Mouse (Mus musculus): ENCODE data around the gene Nfs1. TPM values are rescaled to one million over a fixed set of nuclear protein-coding genes. Genes with fewer than 3 reads are reported as not detected.
"Not testable (repeated sequence)": the region's sequence is repeated elsewhere in the genome, so short reads cannot be mapped to it uniquely, and the experiment has no call there.

Nfs1 gene
- polyA plus RNA-seq (2015; fragmentation: Nextera tagmentation; extraction: Ambion mirVana), result 44.5 and 44.7 TPM in 2 replicates

DNA sequence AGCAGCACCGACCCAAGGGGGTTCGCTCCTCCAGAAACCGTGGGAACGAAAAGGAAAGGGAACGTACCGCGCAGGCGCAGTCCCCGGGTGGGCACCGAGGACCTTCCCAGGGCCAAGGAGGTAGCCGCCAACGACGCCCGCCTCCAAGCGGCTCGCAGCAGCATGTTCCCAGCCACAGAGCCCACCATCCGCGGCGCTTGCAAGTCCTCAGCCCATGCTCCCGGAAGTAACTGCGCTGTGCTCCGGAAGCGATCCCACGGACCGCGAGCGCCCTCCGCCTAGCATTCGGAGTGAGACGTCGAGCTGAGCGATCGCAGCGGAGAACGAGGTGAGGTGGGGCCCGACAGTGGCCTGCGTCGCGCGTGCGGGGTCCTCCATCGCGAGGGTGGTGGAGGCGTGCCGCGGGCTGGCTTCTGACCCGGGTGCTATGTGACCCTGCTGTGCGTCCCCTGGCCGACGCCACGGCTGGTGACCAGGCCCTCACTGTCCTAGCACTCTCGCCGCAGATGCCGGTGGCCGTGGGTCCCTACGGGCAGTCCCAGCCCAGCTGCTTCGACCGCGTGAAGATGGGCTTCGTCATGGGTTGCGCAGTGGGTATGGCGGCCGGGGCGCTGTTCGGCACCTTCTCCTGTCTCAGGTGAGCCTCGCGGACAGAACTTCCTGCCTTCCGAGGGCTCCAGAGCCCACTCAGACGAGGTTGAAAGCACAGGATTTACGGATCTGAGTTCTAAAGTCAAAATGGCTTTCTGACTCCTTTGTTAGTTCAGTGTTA is at the start of gene Nfs1, which contains the start of gene Romo1:
TSS of gene Nfs1 (minus strand) at position 234 of the 772 bp plus-strand sequence.
TSS of gene Romo1 (plus strand) at position 87 of the 772 bp plus-strand sequence.
- Histone ChIP-seq H3K36me3 (ENCODE audit: control insufficient read depth, insufficient read depth) (peaks cover 27% of the 10 kb centered on the region), H3K4me1 (ENCODE audit: control insufficient read depth, low read depth, low read length) (peaks cover 10% of the 10 kb centered on the region), H3K27me3 (ENCODE audit: control insufficient read depth, insufficient read depth, low read depth, low read length) (no peaks in the 10 kb centered on the region), H3K4me3 (ENCODE audit: low read depth, low read length) (peak within 1 kb of the TSS; percentile 91), H3K27ac (ENCODE audit: low read length) (peak within 1 kb of the TSS; percentile 92), H3K4me2 (ENCODE audit: low read depth, low read length) (peak within 1 kb of the TSS; percentile 76), H3K9me3 (replicated peaks; ENCODE audit: control insufficient read depth, low read length) (no peaks in the 10 kb centered on the region), H3K9ac (ENCODE audit: low read depth, low read length) (peak within 1 kb of the TSS; percentile 87)
- under 1% methylated on average over 70 of the region's 70 CpGs for WGBS (ENCODE audit: insufficient replicate concordance)
- ATAC-seq (ENCODE audit: low read depth), result peak; percentile 89

DNA sequence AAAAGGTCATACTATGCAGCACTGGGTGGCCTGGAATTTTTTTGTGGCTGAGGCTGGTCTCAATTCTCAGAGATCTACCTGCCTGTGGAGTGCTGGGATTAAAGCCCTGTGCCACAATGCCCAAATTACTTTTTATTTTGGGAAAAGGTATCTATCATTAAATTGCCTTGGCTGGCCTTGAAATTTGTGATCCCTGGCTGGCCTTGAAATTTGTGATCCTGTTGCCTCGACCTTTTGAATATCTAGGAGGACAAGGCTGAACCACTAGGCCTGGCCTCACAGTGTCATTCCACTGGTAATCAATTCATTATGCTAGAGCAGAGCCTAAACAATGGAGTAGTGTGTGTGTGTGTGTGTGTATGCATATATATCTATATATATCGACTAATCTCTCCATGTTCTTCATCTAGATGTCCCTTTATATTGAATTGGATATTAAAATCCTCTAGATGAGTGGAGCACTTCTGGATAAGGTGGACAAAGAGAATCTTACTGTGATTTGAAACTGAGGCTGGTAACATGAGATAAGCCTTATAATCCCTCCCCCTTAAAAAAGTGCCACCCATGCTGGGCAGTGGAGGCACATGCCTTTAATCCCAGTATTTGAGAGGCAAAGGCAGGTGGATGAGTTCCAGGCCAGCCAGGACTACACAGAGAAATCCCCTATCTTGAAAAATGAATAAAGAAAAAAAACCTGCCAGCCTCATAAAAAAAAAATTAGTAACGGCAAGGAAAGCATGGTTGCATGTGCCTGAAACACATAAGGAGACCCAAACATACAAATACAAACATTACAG is 49.3 kb upstream of the Nfs1 start:
- ATAC-seq (ENCODE audit: low read depth), result no peak
- Histone ChIP-seq H3K27ac (ENCODE audit: low read length) (no peak overlapping the region), H3K9ac (ENCODE audit: low read depth, low read length) (no peak overlapping the region), H3K4me1 (ENCODE audit: control insufficient read depth, low read depth, low read length) (peaks cover 21% of the 10 kb centered on the region), H3K9me3 (replicated peaks; ENCODE audit: control insufficient read depth, low read length) (no peaks in the 10 kb centered on the region), H3K4me2 (ENCODE audit: low read depth, low read length) (no peak overlapping the region), H3K27me3 (ENCODE audit: control insufficient read depth, insufficient read depth, low read depth, low read length) (no peaks in the 10 kb centered on the region), H3K4me3 (ENCODE audit: low read depth, low read length) (no peak overlapping the region), H3K36me3 (ENCODE audit: control insufficient read depth, insufficient read depth) (no peaks in the 10 kb centered on the region)
- 62% methylated on average over 3 of the region's 3 CpGs for WGBS (ENCODE audit: insufficient replicate concordance)

DNA sequence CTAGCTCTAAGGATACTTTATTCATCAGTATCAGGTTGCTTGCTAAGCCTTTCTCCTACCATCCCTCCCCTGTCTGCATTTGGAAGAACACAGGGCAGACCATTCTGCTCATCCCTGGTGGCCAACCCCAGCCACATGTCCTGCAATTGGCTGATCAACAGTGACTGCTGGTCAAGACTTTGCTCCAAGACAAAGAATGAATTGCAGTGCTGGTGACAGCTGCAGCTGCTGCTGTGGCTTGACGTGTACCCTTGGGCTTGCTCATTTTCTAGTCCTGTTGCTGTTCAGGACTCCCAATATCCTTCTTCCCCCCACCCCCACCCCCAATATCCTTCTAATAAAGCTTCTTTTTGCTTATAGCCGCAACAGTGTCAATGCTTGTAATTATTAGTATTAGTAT is 48.1 kb upstream of the Nfs1 start:
- no peak overlapping the region for H3K4me2 ChIP-seq (ENCODE audit: low read depth, low read length)
- no peak for ATAC-seq (ENCODE audit: low read depth)
- no peak overlapping the region for H3K4me3 ChIP-seq (ENCODE audit: low read depth, low read length)
- no peaks in the 10 kb centered on the region for H3K9me3 ChIP-seq (replicated peaks; ENCODE audit: control insufficient read depth, low read length)
- no peaks in the 10 kb centered on the region for H3K27me3 ChIP-seq (ENCODE audit: control insufficient read depth, insufficient read depth, low read depth, low read length)
- H3K27ac ChIP-seq (ENCODE audit: low read length), result no peak overlapping the region
- 75% methylated on average over 2 of the region's 2 CpGs for WGBS (ENCODE audit: insufficient replicate concordance)
- no peak overlapping the region for H3K9ac ChIP-seq (ENCODE audit: low read depth, low read length)
- peaks cover 12% of the 10 kb centered on the region for H3K4me1 ChIP-seq (ENCODE audit: control insufficient read depth, low read depth, low read length)
- no peaks in the 10 kb centered on the region for H3K36me3 ChIP-seq (ENCODE audit: control insufficient read depth, insufficient read depth)

DNA sequence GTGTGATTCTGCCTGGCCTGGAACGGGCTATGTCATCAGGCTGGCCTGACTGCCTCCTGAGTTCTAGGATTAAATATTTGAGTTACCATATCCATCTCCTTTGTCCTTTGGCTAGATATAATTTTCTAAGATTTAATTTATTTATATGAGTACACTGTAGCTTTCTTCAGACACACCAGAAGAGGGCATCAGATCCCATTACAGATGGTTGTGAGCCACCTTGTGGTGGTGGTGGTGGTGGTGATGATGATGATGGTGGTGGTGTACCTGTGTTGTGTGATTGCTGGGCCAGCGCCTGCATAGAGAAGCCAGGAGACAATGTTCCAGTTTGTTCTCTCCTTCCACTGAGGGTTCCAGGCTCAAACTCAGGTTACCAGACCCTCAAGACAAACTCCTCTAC is 47.6 kb upstream of the Nfs1 start:
- WGBS (ENCODE audit: insufficient replicate concordance), result 73% methylated on average over 2 of the region's 2 CpGs
- Histone ChIP-seq H3K4me2 (ENCODE audit: low read depth, low read length) (no peak overlapping the region), H3K27me3 (ENCODE audit: control insufficient read depth, insufficient read depth, low read depth, low read length) (no peaks in the 10 kb centered on the region), H3K36me3 (ENCODE audit: control insufficient read depth, insufficient read depth) (no peaks in the 10 kb centered on the region), H3K4me3 (ENCODE audit: low read depth, low read length) (no peak overlapping the region), H3K9me3 (replicated peaks; ENCODE audit: control insufficient read depth, low read length) (no peaks in the 10 kb centered on the region), H3K4me1 (ENCODE audit: control insufficient read depth, low read depth, low read length) (peaks cover 12% of the 10 kb centered on the region), H3K9ac (ENCODE audit: low read depth, low read length) (no peak overlapping the region), H3K27ac (ENCODE audit: low read length) (no peak overlapping the region)
- ATAC-seq (ENCODE audit: low read depth), result no peak

DNA sequence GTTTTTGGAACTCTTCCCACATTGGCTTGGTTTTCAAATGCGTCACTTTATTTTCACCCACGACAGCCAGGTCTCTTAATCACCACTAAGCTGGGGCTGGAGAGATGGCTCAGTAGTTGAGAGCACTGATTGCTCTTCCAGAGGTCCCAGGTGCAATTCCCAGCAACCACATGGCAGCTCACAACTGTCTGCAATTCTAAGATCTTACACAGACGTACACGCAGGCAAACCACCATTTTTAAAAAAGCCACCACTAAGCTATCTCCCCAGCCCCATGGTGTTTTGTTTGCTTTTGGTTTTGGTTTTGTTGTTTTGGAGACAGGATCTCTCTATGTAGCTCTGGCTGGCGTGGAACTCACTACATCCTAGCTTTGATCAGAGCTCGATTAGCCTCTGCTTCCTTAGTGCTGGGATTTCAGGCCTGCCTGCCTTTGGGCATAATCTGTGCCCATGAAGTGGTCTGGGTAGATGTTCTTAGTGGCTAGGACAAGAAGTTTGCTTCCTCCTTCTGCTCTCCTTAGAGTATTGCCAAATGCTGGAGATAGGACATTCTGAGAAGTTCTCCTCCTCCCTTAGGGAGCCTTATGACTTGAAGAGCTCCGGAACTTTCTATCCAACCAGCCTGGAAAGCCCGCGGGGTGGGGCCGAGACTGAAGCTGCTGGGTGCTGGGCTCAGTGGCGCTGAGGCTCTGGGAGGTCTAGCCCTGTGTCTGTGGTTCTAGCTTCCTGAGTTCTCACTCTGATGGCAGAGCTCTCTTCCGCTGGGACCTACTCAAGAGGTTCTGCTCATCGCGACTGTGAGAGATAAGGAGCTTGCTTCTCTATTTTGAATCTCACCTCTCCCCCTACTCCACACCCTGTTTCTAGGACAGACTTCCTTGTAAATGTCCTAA is 46.3 kb upstream of the Nfs1 start:
- Histone ChIP-seq H3K9me3 (replicated peaks; ENCODE audit: control insufficient read depth, low read length) (no peaks in the 10 kb centered on the region), H3K36me3 (ENCODE audit: control insufficient read depth, insufficient read depth) (no peaks in the 10 kb centered on the region), H3K4me1 (ENCODE audit: control insufficient read depth, low read depth, low read length) (peaks cover 5% of the 10 kb centered on the region), H3K9ac (ENCODE audit: low read depth, low read length) (no peak overlapping the region), H3K4me2 (ENCODE audit: low read depth, low read length) (peak overlapping the region; percentile 19; the same call in 1 of the 2 replicates), H3K4me3 (ENCODE audit: low read depth, low read length) (no peak overlapping the region), H3K27ac (ENCODE audit: low read length) (peak overlapping the region; percentile 38; the same call in 1 of the 2 replicates), H3K27me3 (ENCODE audit: control insufficient read depth, insufficient read depth, low read depth, low read length) (no peaks in the 10 kb centered on the region)
- ATAC-seq (ENCODE audit: low read depth), result peak; percentile 48; the same call in 1 of the 2 replicates
- WGBS (ENCODE audit: insufficient replicate concordance), result 26% methylated on average over 14 of the region's 14 CpGs

DNA sequence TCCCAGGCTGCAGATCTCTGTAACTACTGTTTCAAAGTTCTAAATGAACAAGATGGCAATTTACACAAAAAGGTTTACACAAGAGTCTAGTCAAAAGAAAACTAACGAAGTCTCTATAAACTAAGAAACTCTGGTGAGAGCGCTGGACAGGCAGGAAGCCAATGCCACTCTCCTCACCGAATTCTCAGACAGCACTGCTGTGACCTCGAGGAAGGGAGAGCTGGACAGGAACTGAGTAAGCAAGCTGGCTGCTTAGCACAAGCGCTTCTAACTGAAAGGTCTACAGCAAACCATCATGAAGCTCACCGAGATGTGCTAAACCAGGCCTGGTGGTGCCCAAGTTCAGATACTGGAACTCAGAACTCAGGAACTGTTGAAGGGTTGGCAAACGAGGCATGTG is 45.3 kb upstream of the Nfs1 start:
- H3K4me3 ChIP-seq (ENCODE audit: low read depth, low read length); H3K27ac ChIP-seq (ENCODE audit: low read length); H3K36me3 ChIP-seq (ENCODE audit: control insufficient read depth, insufficient read depth); H3K4me1 ChIP-seq (ENCODE audit: control insufficient read depth, low read depth, low read length); ATAC-seq (ENCODE audit: low read depth); H3K9ac ChIP-seq (ENCODE audit: low read depth, low read length); H3K4me2 ChIP-seq (ENCODE audit: low read depth, low read length); H3K27me3 ChIP-seq (ENCODE audit: control insufficient read depth, insufficient read depth, low read depth, low read length); H3K9me3 ChIP-seq (replicated peaks; ENCODE audit: control insufficient read depth, low read length): not testable (repeated sequence)
- 49% methylated on average over 7 of the region's 7 CpGs for WGBS (ENCODE audit: insufficient replicate concordance)

DNA sequence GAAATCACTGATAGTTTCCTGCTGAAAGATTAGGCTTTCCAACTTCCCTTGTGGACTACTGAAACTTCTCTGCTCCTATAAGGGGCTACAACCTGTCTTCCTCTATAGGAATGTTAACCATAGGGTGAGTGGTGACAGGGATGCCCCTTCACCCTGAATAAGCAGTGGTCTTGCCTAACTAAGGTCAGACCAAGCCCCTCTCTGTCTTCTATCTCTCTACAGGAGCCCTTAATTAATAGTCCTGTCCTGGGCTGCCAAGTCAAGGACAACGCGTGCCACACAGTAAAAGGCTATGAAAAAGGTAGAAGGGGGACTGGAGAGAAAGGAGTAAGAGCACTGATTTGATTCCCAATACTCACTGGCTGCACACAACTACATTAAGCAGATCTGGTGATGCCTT is 37.6 kb upstream of the Nfs1 start:
- H3K4me1 ChIP-seq (ENCODE audit: control insufficient read depth, low read depth, low read length), result peaks cover 21% of the 10 kb centered on the region
- H3K4me2 ChIP-seq (ENCODE audit: low read depth, low read length), result peak overlapping the region; percentile 89
- H3K36me3 ChIP-seq (ENCODE audit: control insufficient read depth, insufficient read depth), result peaks cover 15% of the 10 kb centered on the region
- peak overlapping the region; percentile 98 for H3K27ac ChIP-seq (ENCODE audit: low read length)
- no peaks in the 10 kb centered on the region for H3K9me3 ChIP-seq (replicated peaks; ENCODE audit: control insufficient read depth, low read length)
- 87% methylated on average over 2 of the region's 2 CpGs for WGBS (ENCODE audit: insufficient replicate concordance)
- peak overlapping the region; percentile 93 for H3K4me3 ChIP-seq (ENCODE audit: low read depth, low read length)
- no peaks in the 10 kb centered on the region for H3K27me3 ChIP-seq (ENCODE audit: control insufficient read depth, insufficient read depth, low read depth, low read length)
- H3K9ac ChIP-seq (ENCODE audit: low read depth, low read length), result peak overlapping the region; percentile 100; the same call in 1 of the 2 replicates
- ATAC-seq (ENCODE audit: low read depth), result no peak

DNA sequence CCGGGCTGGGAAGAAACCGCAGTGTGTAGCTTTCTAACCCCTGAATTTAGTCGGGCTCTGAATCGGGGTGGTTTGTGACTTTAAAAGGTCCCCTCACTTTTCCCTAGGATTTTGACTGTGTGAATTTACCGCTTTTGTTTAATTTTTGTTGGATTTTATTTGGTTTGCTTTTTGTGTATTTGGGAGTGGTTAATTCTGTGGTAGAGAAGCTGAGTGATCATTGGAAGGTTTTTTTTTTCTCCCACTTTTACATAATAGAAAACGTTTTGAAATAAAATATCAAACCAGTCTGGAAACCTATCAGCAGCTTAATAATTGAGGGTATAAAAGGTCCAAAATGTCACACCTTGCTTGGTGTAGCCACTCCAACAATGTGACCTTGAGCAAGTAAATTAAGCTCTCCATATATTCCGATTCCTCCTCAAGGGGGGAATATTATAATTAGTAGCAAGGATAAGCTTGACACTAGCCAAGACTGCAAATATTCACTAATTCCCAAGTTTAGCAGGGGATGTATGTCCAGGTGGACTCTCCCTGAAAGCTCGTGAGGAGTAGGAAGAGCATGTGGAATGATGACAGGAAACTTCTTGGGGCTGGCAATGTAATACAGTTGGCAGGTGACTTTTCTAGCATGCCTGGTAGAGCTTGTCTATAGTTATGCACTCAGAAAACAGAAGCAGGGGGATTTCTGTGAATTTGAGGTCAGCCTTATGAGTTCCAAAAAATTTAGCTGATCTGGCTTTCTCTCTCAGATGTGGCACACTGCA is 37.0 kb upstream of the Nfs1 start:
- peak overlapping the region; percentile 89 for H3K4me2 ChIP-seq (ENCODE audit: low read depth, low read length)
- no peaks in the 10 kb centered on the region for H3K27me3 ChIP-seq (ENCODE audit: control insufficient read depth, insufficient read depth, low read depth, low read length)
- no peak for ATAC-seq (ENCODE audit: low read depth)
- H3K4me1 ChIP-seq (ENCODE audit: control insufficient read depth, low read depth, low read length), result peaks cover 21% of the 10 kb centered on the region
- peak overlapping the region; percentile 93 for H3K4me3 ChIP-seq (ENCODE audit: low read depth, low read length)
- H3K9me3 ChIP-seq (replicated peaks; ENCODE audit: control insufficient read depth, low read length), result no peaks in the 10 kb centered on the region
- peak overlapping the region; percentile 98 for H3K27ac ChIP-seq (ENCODE audit: low read length)
- peak overlapping the region; percentile 100 for H3K9ac ChIP-seq (ENCODE audit: low read depth, low read length)
- peaks cover 15% of the 10 kb centered on the region for H3K36me3 ChIP-seq (ENCODE audit: control insufficient read depth, insufficient read depth)
- 9% methylated on average over 8 of the region's 8 CpGs for WGBS (ENCODE audit: insufficient replicate concordance)
